Mouse (Mus musculus) neural tube, embryonic 14.5 days (tissue): ENCODE measurements at regions not wholly inside any gene's neighbourhood (a gene's known extent, or its start where the extent isn't known, plus 50 kb on each side); places are given as distances from the start of the nearest gene placed in this dataset.

Experiments
- ATAC-seq: fragments of 200-750 bp; cut with Nextera tagmentation; 2 replicates; pipeline ENCODE4 v1.8.0; 2017; ENCODE audit warnings: low read depth, mild to moderate bottlenecking, moderate TSS enrichment, moderate library complexity
- H3K27ac ChIP-seq: fragments of 300-500 bp; sonication (generic); 2 replicates; pipeline ENCODE4 v1.5.1; 2014; ENCODE audit warnings: low read depth, mild to moderate bottlenecking, control low read depth, low read length, moderate library complexity, mixed read lengths
- H3K27me3 ChIP-seq: fragments of 300-500 bp; sonication (generic); 2 replicates; pipeline ENCODE4 v1.6.1; 2014; ENCODE audit warnings: low read length; ENCODE audit not compliant: control insufficient read depth, insufficient read depth
- H3K36me3 ChIP-seq: fragments of 300-500 bp; sonication (generic); 2 replicates; pipeline ENCODE4 v1.6.1; 2014; ENCODE audit warnings: low read length, mixed read lengths; ENCODE audit not compliant: control insufficient read depth, insufficient read depth
- H3K4me1 ChIP-seq: fragments of 300-500 bp; sonication (generic); 2 replicates; pipeline ENCODE4 v1.6.1; 2014; ENCODE audit warnings: low read length; ENCODE audit not compliant: control insufficient read depth, insufficient read depth
- H3K4me2 ChIP-seq: fragments of 300-500 bp; sonication (generic); 2 replicates; pipeline ENCODE4 v1.6.1; 2014; ENCODE audit warnings: mild to moderate bottlenecking, low read depth, low read length, control low read depth
- H3K4me3 ChIP-seq: fragments of 300-500 bp; sonication (generic); 2 replicates; pipeline ENCODE4 v1.5.1; 2014; ENCODE audit warnings: low read depth, low read length, control low read depth, mixed read lengths
- H3K9ac ChIP-seq: fragments of 300-500 bp; sonication (generic); replicated peaks from 2 replicates; pipeline ENCODE4 v1.6.1; 2014; ENCODE audit warnings: low read depth, mild to moderate bottlenecking, control low read depth, low read length, mixed read lengths
- H3K9me3 ChIP-seq: fragments of 300-500 bp; sonication (generic); 2 replicates; pipeline ENCODE4 v1.6.1; 2016; ENCODE audit warnings: low read length; ENCODE audit not compliant: control insufficient read depth
- WGBS: fragments of 180-500 bp; shearing (Covaris S2); extraction: QIAGEN DNeasy Blood & Tissue Kit; methylation state at CpG from one replicate; pipeline ENCODE4 v1.1.7; 2014; 5-methylcytosine and 5-hydroxymethylcytosine counted together

GRCm38 (mm10) chr5:91751168-91751567 is 211.7 kb downstream of the Rchy1 start:
- no peak overlapping the region for H3K27ac ChIP-seq
- H3K4me3 ChIP-seq, result no peak overlapping the region
- H3K9me3 ChIP-seq, result no peaks in the 10 kb centered on the region
- H3K4me2 ChIP-seq, result no peak overlapping the region
- no peaks in the 10 kb centered on the region for H3K4me1 ChIP-seq
- no peaks in the 10 kb centered on the region for H3K27me3 ChIP-seq
- no peaks in the 10 kb centered on the region for H3K36me3 ChIP-seq
- WGBS, result 73% methylated on average over 6 of the region's 6 CpGs
- no peak overlapping the region for H3K9ac ChIP-seq
- ATAC-seq, result no peak

DNA sequence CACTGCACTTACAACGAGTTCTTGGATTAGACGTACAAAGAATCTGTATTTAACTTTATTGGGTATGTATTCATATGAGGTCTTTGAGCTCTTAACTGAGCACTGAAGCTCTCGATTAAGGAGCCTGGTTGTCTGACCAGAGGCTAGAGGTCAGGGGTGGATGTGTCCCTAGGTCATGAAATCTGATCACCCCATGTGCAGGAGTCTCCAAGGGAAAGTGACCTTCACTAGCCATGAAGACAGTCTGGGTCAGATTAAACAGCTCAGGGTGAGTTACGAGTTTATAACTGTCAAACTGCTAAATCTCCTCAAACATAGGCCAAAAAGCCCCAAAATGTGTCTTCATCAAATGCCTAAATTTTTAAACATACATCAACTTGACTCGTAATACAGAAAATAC is 216.8 kb downstream of the Rchy1 start:
- Histone ChIP-seq H3K36me3 (no peaks in the 10 kb centered on the region), H3K4me2 (no peak overlapping the region), H3K9me3 (no peaks in the 10 kb centered on the region), H3K4me1 (no peaks in the 10 kb centered on the region), H3K9ac (no peak overlapping the region), H3K27ac (no peak overlapping the region), H3K27me3 (no peaks in the 10 kb centered on the region), H3K4me3 (no peak overlapping the region)
- no peak for ATAC-seq
- WGBS, result 76% methylated on average over 5 of the region's 5 CpGs

- no peak overlapping the region for H3K4me3 ChIP-seq
- no peak overlapping the region for H3K27ac ChIP-seq
- no peak overlapping the region for H3K9ac ChIP-seq
- no peaks in the 10 kb centered on the region for H3K9me3 ChIP-seq
- H3K4me2 ChIP-seq, result no peak overlapping the region
- H3K36me3 ChIP-seq, result no peaks in the 10 kb centered on the region
- ATAC-seq, result no peak
- no peaks in the 10 kb centered on the region for H3K27me3 ChIP-seq
- no peaks in the 10 kb centered on the region for H3K4me1 ChIP-seq
These were observed 218.5 kb downstream of the Rchy1 start for GRCm38 (mm10) chr5:91744389-91744788.

DNA sequence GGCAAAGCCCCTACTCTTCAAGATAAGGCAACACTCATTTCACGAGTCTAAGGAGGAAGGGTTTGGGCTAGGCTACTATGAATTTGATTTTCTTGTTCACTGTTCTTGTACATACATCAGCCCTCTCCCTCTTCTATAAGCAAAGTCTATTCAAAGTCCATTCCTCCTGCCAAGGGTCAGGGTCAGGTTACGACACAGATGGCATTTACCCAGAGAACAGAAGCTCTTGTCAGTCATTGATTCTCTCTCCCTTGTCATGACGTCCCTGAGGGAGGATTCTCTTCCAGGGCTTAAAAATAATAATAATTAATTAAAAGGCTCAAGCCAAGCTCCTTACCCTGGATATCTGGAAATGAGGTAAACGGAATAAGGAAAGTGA is 222.7 kb downstream of the Rchy1 start:
- H3K27me3 ChIP-seq, result no peaks in the 10 kb centered on the region
- ATAC-seq, result no peak
- no peaks in the 10 kb centered on the region for H3K9me3 ChIP-seq
- H3K4me1 ChIP-seq, result no peaks in the 10 kb centered on the region
- H3K36me3 ChIP-seq, result no peaks in the 10 kb centered on the region
- H3K4me2 ChIP-seq, result no peak overlapping the region
- no peak overlapping the region for H3K9ac ChIP-seq
- WGBS, result 51% methylated on average over 4 of the region's 4 CpGs
- H3K4me3 ChIP-seq, result no peak overlapping the region
- H3K27ac ChIP-seq, result no peak overlapping the region

GRCm38 (mm10) chr5:91739433-91740158 is 222.2 kb downstream of the Parm1 start:
- Histone ChIP-seq H3K4me3 (no peak overlapping the region), H3K27me3 (no peaks in the 10 kb centered on the region), H3K4me1 (no peaks in the 10 kb centered on the region), H3K9ac (no peak overlapping the region), H3K9me3 (no peaks in the 10 kb centered on the region), H3K4me2 (no peak overlapping the region), H3K36me3 (no peaks in the 10 kb centered on the region), H3K27ac (no peak overlapping the region)
- no peak for ATAC-seq
- WGBS, result 62% methylated on average over 16 of the region's 16 CpGs

DNA sequence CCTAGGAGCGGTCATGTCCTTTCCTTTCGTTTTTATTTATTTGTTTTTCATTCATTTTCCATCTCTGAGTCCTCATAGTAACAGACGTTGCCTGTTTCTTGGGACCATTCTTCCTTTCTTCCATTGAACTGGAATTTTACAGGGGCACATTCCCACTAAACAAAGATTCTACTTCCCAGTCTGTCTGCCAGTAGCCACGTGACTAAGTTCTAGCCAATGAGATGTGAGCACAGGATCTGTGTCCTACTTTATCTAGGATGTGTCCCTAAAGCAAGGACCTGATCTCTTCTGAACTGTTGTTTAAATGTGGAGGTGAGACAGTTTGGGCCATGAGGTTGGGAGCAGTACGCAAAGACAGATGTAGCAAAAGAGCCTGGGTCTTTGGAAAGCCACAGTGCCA is 214.6 kb downstream of the Parm1 start:
- Histone ChIP-seq H3K4me3 (no peak overlapping the region), H3K36me3 (no peaks in the 10 kb centered on the region), H3K4me2 (no peak overlapping the region), H3K27ac (no peak overlapping the region), H3K9ac (no peak overlapping the region), H3K4me1 (no peaks in the 10 kb centered on the region), H3K9me3 (no peaks in the 10 kb centered on the region), H3K27me3 (no peaks in the 10 kb centered on the region)
- no peak for ATAC-seq
- 83% methylated on average over 5 of the region's 5 CpGs for WGBS

DNA sequence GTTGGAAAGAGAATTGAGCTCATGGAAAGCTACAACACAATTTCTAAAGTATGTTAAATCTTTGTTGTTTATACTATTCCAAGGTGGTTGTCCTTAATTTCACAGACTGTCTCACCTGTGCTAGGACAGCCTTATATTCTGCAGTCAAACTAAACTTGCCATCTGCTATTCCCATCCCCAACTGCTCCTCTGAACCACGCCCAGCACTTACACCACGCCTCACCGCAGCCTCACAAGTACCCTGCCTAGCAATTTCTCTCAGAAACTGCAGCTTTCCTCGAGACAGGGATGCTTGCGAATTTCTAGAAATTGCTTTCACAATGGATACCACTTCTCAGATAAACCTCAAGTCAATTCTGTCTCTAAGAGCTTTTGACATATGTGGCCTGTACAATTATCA is 213.7 kb downstream of the Parm1 start:
- H3K9ac ChIP-seq, result no peak overlapping the region
- no peak overlapping the region for H3K27ac ChIP-seq
- no peak overlapping the region for H3K4me2 ChIP-seq
- ATAC-seq, result no peak
- WGBS, result 82% methylated on average over 5 of the region's 5 CpGs
- H3K27me3 ChIP-seq, result no peaks in the 10 kb centered on the region
- no peaks in the 10 kb centered on the region for H3K9me3 ChIP-seq
- H3K4me3 ChIP-seq, result no peak overlapping the region
- no peaks in the 10 kb centered on the region for H3K36me3 ChIP-seq
- H3K4me1 ChIP-seq, result no peaks in the 10 kb centered on the region

DNA sequence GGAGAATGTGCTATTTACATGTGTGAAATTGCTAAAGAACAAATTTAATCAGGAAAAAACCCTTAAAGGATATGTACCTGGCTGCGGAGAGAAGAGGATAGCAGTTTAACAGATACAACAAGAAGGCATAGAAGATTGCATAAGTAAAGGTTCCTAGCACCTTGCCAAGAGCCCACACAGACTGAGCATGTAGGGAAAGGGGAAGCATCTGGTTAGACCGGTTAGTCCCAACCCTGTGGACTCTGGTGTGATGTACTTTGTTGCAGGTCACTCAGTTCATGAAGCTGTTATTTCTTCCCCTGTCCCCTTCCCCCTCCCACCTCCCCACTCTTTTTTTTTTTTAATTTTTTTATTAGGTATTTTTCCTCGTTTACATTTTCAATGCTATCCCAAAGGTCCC is 212.5 kb downstream of the Parm1 start:
- Histone ChIP-seq H3K4me1 (no peaks in the 10 kb centered on the region), H3K36me3 (no peaks in the 10 kb centered on the region), H3K27me3 (no peaks in the 10 kb centered on the region), H3K9me3 (no peaks in the 10 kb centered on the region), H3K4me2 (no peak overlapping the region), H3K27ac (no peak overlapping the region), H3K9ac (no peak overlapping the region), H3K4me3 (no peak overlapping the region)
- 66% methylated on average over 2 of the region's 3 CpGs for WGBS
- no peak for ATAC-seq

- no peaks in the 10 kb centered on the region for H3K9me3 ChIP-seq
- 58% methylated on average over 4 of the region's 4 CpGs for WGBS
- no peak overlapping the region for H3K9ac ChIP-seq
- no peaks in the 10 kb centered on the region for H3K4me1 ChIP-seq
- H3K4me2 ChIP-seq, result no peak overlapping the region
- H3K27me3 ChIP-seq, result no peaks in the 10 kb centered on the region
- no peak overlapping the region for H3K4me3 ChIP-seq
- H3K27ac ChIP-seq, result no peak overlapping the region
- H3K36me3 ChIP-seq, result no peaks in the 10 kb centered on the region
- ATAC-seq, result peak; percentile 69
These were observed 212.0 kb downstream of the Parm1 start for GRCm38 (mm10) chr5:91729415-91729814.
